Mouse (Mus musculus) megakaryocyte-erythroid progenitor cell, adult 5 weeks (primary cell): Measurements from ENCODE around the gene Tacc3. TPM values are rescaled to one million over a fixed set of nuclear protein-coding genes. Genes with fewer than 3 reads are reported as not detected.

Experiments used
- polyA plus RNA-seq: library from polyadenylated mRNA; stranded (reverse); fragments of >175 nt; gene quantifications from 2 replicates; pipeline ENCODE4 v1.2.3, GENCODE M21; 2012

The Tacc3 gene
- 55.0 and 73.1 TPM in 2 replicates for polyA plus RNA-seq

GRCm38 (mm10) chr5:33657787-33658663, at the start of gene Tacc3, which contains the start of gene Tmem129:
Gene Tacc3, plus strand, starts transcription at chr5:33658128.
Gene Tmem129, minus strand, starts transcription at chr5:33658416.

GRCm38 (mm10) chr5:33629301-33629987, 28.5 kb upstream of the Tacc3 start, which contains the start of the genes Fam53a and Gm9903:
Gene Fam53a, minus strand, starts transcription at chr5:33629635.
Gene Gm9903, plus strand, starts transcription at chr5:33629925.

GRCm38 (mm10) chr5:33651921-33652782, 5.8 kb upstream of the Tacc3 start, which contains the start of gene Slbp:
Gene Slbp, minus strand, starts transcription at chr5:33652574.

GRCm38 (mm10) chr5:33721541-33722265, 63.8 kb downstream of the Tacc3 start, which contains the start of gene Fgfr3:
Gene Fgfr3, plus strand, starts transcription at chr5:33721674.

Other genes starting within 250 kb of the Tacc3 start
- not detected in 2 replicates for gene Nkx1-1, start 224.2 kb upstream of the Tacc3 start, polyA plus RNA-seq
- gene Fam53a, start 28.5 kb upstream of the Tacc3 start, polyA plus RNA-seq = 87.0 and 102 TPM in 2 replicates
- not detected in 2 replicates for gene Gm9903, start 28.2 kb upstream of the Tacc3 start, polyA plus RNA-seq
- gene Slbp, start 5.6 kb upstream of the Tacc3 start, polyA plus RNA-seq = 159 and 179 TPM in 2 replicates
- gene Tmem129, start 288 bp downstream of the Tacc3 start, polyA plus RNA-seq = 7.4 and 12.2 TPM in 2 replicates
- gene Fgfr3, start 63.5 kb downstream of the Tacc3 start, polyA plus RNA-seq = 0.34 and 1.3 TPM in 2 replicates
- 33.7 and 38.1 TPM in 2 replicates for gene Letm1, start 124.7 kb downstream of the Tacc3 start, polyA plus RNA-seq
- gene Nsd2, start 162.6 kb downstream of the Tacc3 start, polyA plus RNA-seq = 7.8 and 8.5 TPM in 2 replicates